Mouse (Mus musculus): ENCODE results near the gene Cdc42bpb. TPM values are rescaled to one million over a fixed set of nuclear protein-coding genes. Genes with fewer than 3 reads are reported as not detected.

Gene Cdc42bpb
- total and polyA plus RNA-seq, 3 experiments, result 16.7 to 29.7 (median 25.4) TPM

GRCm38 (mm10) chr12:111317694-111318093 lies 59.8 kb downstream of the Cdc42bpb start:
- DNase-seq (ENCODE audit: extremely low read depth), result no peak
- no peak for TF ChIP-seq MYC (IDR thresholded peaks at IDR 0.05; ENCODE audit: low read depth, low read length)
- TF ChIP-seq TCF12 (IDR thresholded peaks at IDR 0.05; ENCODE audit: low read depth, low read length), result no peak
- TF ChIP-seq KAT2A (IDR thresholded peaks at IDR 0.05; ENCODE audit: insufficient replicate concordance, low read length), result no peak
- no peak for TF ChIP-seq ZNF384 (IDR thresholded peaks at IDR 0.05; ENCODE audit: low read depth, low read length)
- no peak for TF ChIP-seq MAZ (IDR thresholded peaks at IDR 0.05; ENCODE audit: low read depth, low read length)
- TF ChIP-seq MAX (IDR thresholded peaks at IDR 0.05; ENCODE audit: low read length), result no peak
- no peak for TF ChIP-seq PAX5 (IDR thresholded peaks at IDR 0.05; ENCODE audit: low read length)
- no peak for TF ChIP-seq USF2 (conservative IDR thresholded peaks at IDR 0.05; ENCODE audit: low read depth, low read length)
- no peak for TF ChIP-seq MAFK (IDR thresholded peaks at IDR 0.05; ENCODE audit: insufficient replicate concordance, low read length)
- TF ChIP-seq POLR2A (IDR thresholded peaks at IDR 0.05; ENCODE audit: low read depth, low read length), result no peak
- no peak for TF ChIP-seq SMC3 (IDR thresholded peaks at IDR 0.05; ENCODE audit: low read depth, low read length)
- no peak for TF ChIP-seq ZKSCAN1 (IDR thresholded peaks at IDR 0.05; ENCODE audit: borderline replicate concordance, low read depth, low read length)
- TF ChIP-seq POLR2AphosphoS2 (IDR thresholded peaks at IDR 0.05; ENCODE audit: low read depth, low read length), result no peak
- TF ChIP-seq E2F4 (IDR thresholded peaks at IDR 0.05; ENCODE audit: insufficient replicate concordance, low read depth, low read length), result no peak
- no peak for TF ChIP-seq ELF1 (IDR thresholded peaks at IDR 0.05; ENCODE audit: low read depth, low read length)
- TF ChIP-seq ZMIZ1 (IDR thresholded peaks at IDR 0.05; ENCODE audit: low read depth, low read length), result no peak
- TF ChIP-seq BHLHE40 (IDR thresholded peaks at IDR 0.05; ENCODE audit: low read depth, low read length), result no peak
- TF ChIP-seq NRF1 (IDR thresholded peaks at IDR 0.05; ENCODE audit: low read depth, low read length), result no peak
- no peak for TF ChIP-seq CHD2 (IDR thresholded peaks at IDR 0.05; ENCODE audit: low read length)
- Histone ChIP-seq H3K79me2 (replicated peaks; ENCODE audit: control insufficient read depth, extremely low read depth, insufficient read depth, poor library complexity, severe bottlenecking) (no peaks in the 10 kb centered on the region), H3K36me3 (replicated peaks in 1 of 2; ENCODE audit: control insufficient read depth in 1 of 2, insufficient read depth in 1 of 2, low read length in 1 of 2) (peaks cover 88 to 100% of the 10 kb centered on the region in 2 experiments), H3K27ac (ENCODE audit: insufficient read depth, low read depth) (no peak overlapping the region), H3K9ac (ENCODE audit: insufficient read depth, low read depth) (no peak overlapping the region), H3K27me3 (replicated peaks) (no peaks in the 10 kb centered on the region), H3K4me3 (replicated peaks in 1 of 3; ENCODE audit: low read depth in 2 of 3, low read length in 2 of 3, poor library complexity in 1 of 3) (no peak overlapping the region), H3K9me3 (replicated peaks; ENCODE audit: low read length) (peaks cover 6% of the 10 kb centered on the region), H3K4me1 (ENCODE audit: control insufficient read depth in 1 of 2, insufficient read depth in 2 of 2) (peaks cover 0 to 6% of the 10 kb centered on the region in 2 experiments; a peak in 2 of 4 replicates), H3K4me2 (ENCODE audit: insufficient read depth, low read depth, poor library complexity, severe bottlenecking) (no peak overlapping the region)
- dilution Hi-C loops (cut with MboI; ENCODE audit: extremely low pct_ligation_motif_present, extremely low pct_unique_long_range_greater_than_20kb, low sequenced_read_pairs) (no loop called here), in situ Hi-C loops (cut with MboI; ENCODE audit: low pct_ligation_motif_present, low pct_unique_long_range_greater_than_20kb, low sequenced_read_pairs) (no loop called here)

GRCm38 (mm10) chr12:111314273-111314672 lies 63.2 kb downstream of the Cdc42bpb start:
- H3K9ac ChIP-seq (ENCODE audit: insufficient read depth, low read depth), result no peak overlapping the region
- peaks cover 0 to 4% of the 10 kb centered on the region in 2 experiments; a peak in 1 of 4 replicates for H3K4me1 ChIP-seq (ENCODE audit: control insufficient read depth in 1 of 2, insufficient read depth in 2 of 2)
- H3K27me3 ChIP-seq (replicated peaks), result no peaks in the 10 kb centered on the region
- no peak overlapping the region for H3K27ac ChIP-seq (ENCODE audit: insufficient read depth, low read depth)
- dilution Hi-C loops (cut with MboI; ENCODE audit: extremely low pct_ligation_motif_present, extremely low pct_unique_long_range_greater_than_20kb, low sequenced_read_pairs) (no loop called here), in situ Hi-C loops (cut with MboI; ENCODE audit: low pct_ligation_motif_present, low pct_unique_long_range_greater_than_20kb, low sequenced_read_pairs) (no loop called here)
- no peak overlapping the region for H3K4me2 ChIP-seq (ENCODE audit: insufficient read depth, low read depth, poor library complexity, severe bottlenecking)
- TF ChIP-seq ZKSCAN1 (IDR thresholded peaks at IDR 0.05; ENCODE audit: borderline replicate concordance, low read depth, low read length), result no peak
- TF ChIP-seq USF1 (IDR thresholded peaks at IDR 0.05; ENCODE audit: low read depth, low read length), result no peak
- TF ChIP-seq TCF12 (IDR thresholded peaks at IDR 0.05; ENCODE audit: low read depth, low read length), result no peak
- no peak for TF ChIP-seq MXI1 (IDR thresholded peaks at IDR 0.05; ENCODE audit: low read depth, low read length)
- no peak for TF ChIP-seq ZNF384 (IDR thresholded peaks at IDR 0.05; ENCODE audit: low read depth, low read length)
- TF ChIP-seq HCFC1 (IDR thresholded peaks at IDR 0.05; ENCODE audit: low read depth, low read length), result no peak
- TF ChIP-seq MAX (IDR thresholded peaks at IDR 0.05; ENCODE audit: low read length), result no peak
- peaks cover 6% of the 10 kb centered on the region for H3K9me3 ChIP-seq (replicated peaks; ENCODE audit: low read length)
- no peaks in the 10 kb centered on the region for H3K79me2 ChIP-seq (replicated peaks; ENCODE audit: control insufficient read depth, extremely low read depth, insufficient read depth, poor library complexity, severe bottlenecking)
- no peak overlapping the region for H3K4me3 ChIP-seq (replicated peaks in 1 of 3; ENCODE audit: low read depth in 2 of 3, low read length in 2 of 3, poor library complexity in 1 of 3)
- no peak for DNase-seq (ENCODE audit: extremely low read depth)
- peaks cover 87 to 100% of the 10 kb centered on the region in 2 experiments for H3K36me3 ChIP-seq (replicated peaks in 1 of 2; ENCODE audit: control insufficient read depth in 1 of 2, insufficient read depth in 1 of 2, low read length in 1 of 2)
